Mouse (Mus musculus): ENCODE data around the gene Nol10. TPM values are rescaled to one million over a fixed set of nuclear protein-coding genes. Genes with fewer than 3 reads are reported as not detected.

Nol10 gene
- polyA plus RNA-seq, 1 experiment = 9.6 TPM

- WGBS = 71% methylated on average over 3 of the region's 3 CpGs
- H3K27ac ChIP-seq (ENCODE audit: control insufficient read depth, insufficient read depth, low read depth, low read length, poor library complexity) = no peak overlapping the region
- H3K4me3 ChIP-seq (replicated peaks; ENCODE audit: control insufficient read depth, low read depth, low read length) = no peak overlapping the region
- no peaks in the 10 kb centered on the region for H3K4me1 ChIP-seq (ENCODE audit: control insufficient read depth, insufficient read depth, low read length)
- TF ChIP-seq POLR2A (IDR thresholded peaks at IDR 0.05; ENCODE audit: borderline replicate concordance, control insufficient read depth, low read depth, low read length) (no peak), CTCF (IDR thresholded peaks at IDR 0.05; ENCODE audit: control insufficient read depth, insufficient read depth, low read length) (no peak)
Observed at GRCm38 (mm10) chr12:17473862-17474261, 125.6 kb downstream of the Nol10 start.

- no peak for TF ChIP-seq CTCF (IDR thresholded peaks at IDR 0.05; ENCODE audit: control insufficient read depth, insufficient read depth, low read length)
- no peak for TF ChIP-seq POLR2A (IDR thresholded peaks at IDR 0.05; ENCODE audit: borderline replicate concordance, control insufficient read depth, low read depth, low read length)
- Histone ChIP-seq H3K27ac (ENCODE audit: control insufficient read depth, insufficient read depth, low read depth, low read length, poor library complexity) (no peak overlapping the region), H3K4me3 (replicated peaks; ENCODE audit: control insufficient read depth, low read depth, low read length) (no peak overlapping the region), H3K4me1 (ENCODE audit: control insufficient read depth, insufficient read depth, low read length) (no peaks in the 10 kb centered on the region)
- 71% methylated on average over 4 of the region's 4 CpGs for WGBS
Observed at GRCm38 (mm10) chr12:17474681-17475080, 126.4 kb downstream of the Nol10 start.

GRCm38 (mm10) chr12:17475146-17475545, 126.9 kb downstream of the Nol10 start:
- WGBS = 76% methylated on average over 4 of the region's 4 CpGs
- no peaks in the 10 kb centered on the region for H3K4me1 ChIP-seq (ENCODE audit: control insufficient read depth, insufficient read depth, low read length)
- TF ChIP-seq CTCF (IDR thresholded peaks at IDR 0.05; ENCODE audit: control insufficient read depth, insufficient read depth, low read length) = no peak
- TF ChIP-seq POLR2A (IDR thresholded peaks at IDR 0.05; ENCODE audit: borderline replicate concordance, control insufficient read depth, low read depth, low read length) = no peak

GRCm38 (mm10) chr12:17478196-17478595, 129.9 kb downstream of the Nol10 start:
- WGBS = 84% methylated on average over 12 of the region's 12 CpGs
- Histone ChIP-seq H3K27ac (ENCODE audit: control insufficient read depth, insufficient read depth, low read depth, low read length, poor library complexity) (no peak overlapping the region), H3K4me1 (ENCODE audit: control insufficient read depth, insufficient read depth, low read length) (no peaks in the 10 kb centered on the region), H3K4me3 (replicated peaks; ENCODE audit: control insufficient read depth, low read depth, low read length) (no peak overlapping the region)
- TF ChIP-seq CTCF (IDR thresholded peaks at IDR 0.05; ENCODE audit: control insufficient read depth, insufficient read depth, low read length) = no peak
- no peak for TF ChIP-seq POLR2A (IDR thresholded peaks at IDR 0.05; ENCODE audit: borderline replicate concordance, control insufficient read depth, low read depth, low read length)

More at GRCm38 (mm10) chr12:17475146-17475545, 126.9 kb downstream of the Nol10 start:
- H3K27ac ChIP-seq (ENCODE audit: control insufficient read depth, insufficient read depth, low read depth, low read length, poor library complexity) = no peak overlapping the region
- no peak overlapping the region for H3K4me3 ChIP-seq (replicated peaks; ENCODE audit: control insufficient read depth, low read depth, low read length)

- 85% methylated on average over 2 of the region's 2 CpGs for WGBS
- Histone ChIP-seq H3K4me1 (ENCODE audit: control insufficient read depth, insufficient read depth, low read length) (no peaks in the 10 kb centered on the region), H3K4me3 (replicated peaks; ENCODE audit: control insufficient read depth, low read depth, low read length) (no peak overlapping the region), H3K27ac (ENCODE audit: control insufficient read depth, insufficient read depth, low read depth, low read length, poor library complexity) (no peak overlapping the region)
- TF ChIP-seq POLR2A (IDR thresholded peaks at IDR 0.05; ENCODE audit: borderline replicate concordance, control insufficient read depth, low read depth, low read length) (no peak), CTCF (IDR thresholded peaks at IDR 0.05; ENCODE audit: control insufficient read depth, insufficient read depth, low read length) (no peak)
Observed at GRCm38 (mm10) chr12:17478856-17479255, 130.6 kb downstream of the Nol10 start.

Other genes with a start within 250 kb of the Nol10 start
- gene Kcnf1, start 171.6 kb upstream of the Nol10 start, polyA plus RNA-seq (2011; ENCODE audit: insufficient read depth, insufficient read length, low replicate concordance, missing spikeins) = 0.66 and 1.1 TPM in 2 replicates
- gene Pdia6, start 81.9 kb upstream of the Nol10 start, polyA plus RNA-seq (2011; ENCODE audit: insufficient read depth, insufficient read length, low replicate concordance, missing spikeins) = 49.6 and 79.1 TPM in 2 replicates
- gene Atp6v1c2, start 19.1 kb upstream of the Nol10 start, polyA plus RNA-seq (2011; ENCODE audit: insufficient read depth, insufficient read length, low replicate concordance, missing spikeins) = 1.8 and 2.6 TPM in 2 replicates
- gene Odc1, start 196.3 kb downstream of the Nol10 start, polyA plus RNA-seq (2011; ENCODE audit: insufficient read depth, insufficient read length, low replicate concordance, missing spikeins) = 585 and 642 TPM in 2 replicates